Mouse (Mus musculus): Measurements from ENCODE around the gene Gapdhs. TPM values are rescaled to one million over a fixed set of nuclear protein-coding genes. Genes with fewer than 3 reads are reported as not detected.

The Gapdhs gene
- polyA plus RNA-seq, 1 experiment from 2014 or later, result 0.30 TPM

DNA sequence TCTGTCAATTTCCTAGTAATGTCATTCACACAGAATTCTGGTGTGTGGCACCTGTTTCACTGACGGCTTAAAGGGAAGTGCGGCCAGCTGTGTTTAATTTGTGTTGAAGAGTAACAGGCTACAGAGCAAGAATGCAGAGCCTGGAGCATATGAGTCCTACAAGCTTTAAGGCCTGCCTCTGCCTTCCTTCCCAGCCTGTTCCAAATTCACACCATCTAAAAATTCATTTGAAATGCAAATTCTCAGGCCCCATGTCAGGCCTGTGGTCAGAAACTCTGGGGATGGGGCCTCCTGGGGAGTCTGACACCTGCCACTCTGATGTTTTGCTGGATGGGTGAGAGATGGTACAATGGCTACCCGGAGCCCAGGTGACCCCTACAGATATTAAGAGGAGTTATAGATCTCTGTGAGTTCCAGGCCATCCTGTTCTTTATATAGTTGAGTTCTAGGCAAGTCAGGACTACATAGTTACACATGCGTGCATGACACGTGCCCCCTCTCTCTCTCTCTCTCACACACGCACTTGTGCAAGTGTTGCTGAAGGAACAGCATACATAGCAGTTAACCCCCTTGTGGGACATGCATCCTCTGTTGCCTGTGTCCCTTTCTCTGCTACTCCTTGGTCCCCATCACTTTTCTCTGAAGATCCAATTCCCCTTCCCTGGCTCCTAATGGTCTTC, 20.1 kb downstream of the Gapdhs start:
- H3K4me2 ChIP-seq (replicated peaks; ENCODE audit: low read depth), result no peak overlapping the region
- no peak overlapping the region for H3K27ac ChIP-seq (replicated peaks)
- 52% methylated on average over 6 of the region's 6 CpGs for WGBS
- no peaks in the 10 kb centered on the region for H3K36me3 ChIP-seq (ENCODE audit: control insufficient read depth, insufficient read depth, low read length)
- no peak overlapping the region for H3K9ac ChIP-seq (ENCODE audit: low read length)
- TF ChIP-seq EP300 (optimal IDR thresholded peaks at IDR 0.05), result no peak
- TF ChIP-seq CTCF (IDR thresholded peaks at IDR 0.05; ENCODE audit: low read depth), result no peak
- H3K9me3 ChIP-seq (ENCODE audit: control insufficient read depth, low read length), result no peaks in the 10 kb centered on the region
- DNase-seq (ENCODE audit: low spot score) (no peak), ATAC-seq (ENCODE audit: low FRiP score, low TSS enrichment) (no peak)
- no peaks in the 10 kb centered on the region for H3K27me3 ChIP-seq (ENCODE audit: control insufficient read depth, insufficient read depth, low read length)
- no peaks in the 10 kb centered on the region; the same call in 1 of the 2 replicates for H3K4me1 ChIP-seq (replicated peaks; ENCODE audit: control insufficient read depth, insufficient read depth)
- no peak overlapping the region for H3K4me3 ChIP-seq (ENCODE audit: low read depth, low read length)

DNA sequence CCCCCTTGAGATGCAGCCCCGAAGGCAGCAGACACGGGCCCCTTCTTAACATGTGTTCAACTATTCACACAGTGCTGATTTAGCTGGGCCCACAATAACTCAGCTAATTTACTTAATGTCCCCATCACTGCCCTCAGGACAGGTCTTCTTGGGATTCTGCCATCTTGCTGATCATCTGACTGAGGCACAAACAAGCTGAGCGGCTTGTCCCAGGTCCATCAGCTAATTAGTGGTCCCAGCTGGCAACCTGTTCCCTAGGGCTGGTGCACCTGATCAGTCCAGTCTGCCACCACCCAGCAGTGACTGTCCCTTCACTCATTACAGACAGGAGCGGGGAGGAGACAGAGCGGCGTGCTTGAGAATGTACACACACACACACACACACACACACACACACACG, 22.2 kb downstream of the Gapdhs start:
- H3K4me2 ChIP-seq (replicated peaks; ENCODE audit: low read depth), result no peak overlapping the region
- whole genome bisulfite sequencing, result 80% methylated on average over 7 of the region's 7 CpGs
- no peaks in the 10 kb centered on the region for H3K9me3 ChIP-seq (ENCODE audit: control insufficient read depth, low read length)
- no peak overlapping the region for H3K27ac ChIP-seq (replicated peaks)
- no peak overlapping the region for H3K4me3 ChIP-seq (ENCODE audit: low read depth, low read length)
- ATAC-seq (ENCODE audit: low FRiP score, low TSS enrichment), result no peak
- no peak for DNase-seq (ENCODE audit: low spot score)
- TF ChIP-seq EP300 (optimal IDR thresholded peaks at IDR 0.05), result no peak
- no peak for TF ChIP-seq CTCF (IDR thresholded peaks at IDR 0.05; ENCODE audit: low read depth)
- no peak overlapping the region for H3K9ac ChIP-seq (ENCODE audit: low read length)
- H3K4me1 ChIP-seq (replicated peaks; ENCODE audit: control insufficient read depth, insufficient read depth), result no peaks in the 10 kb centered on the region
- no peaks in the 10 kb centered on the region for H3K27me3 ChIP-seq (ENCODE audit: control insufficient read depth, insufficient read depth, low read length)
- no peaks in the 10 kb centered on the region for H3K36me3 ChIP-seq (ENCODE audit: control insufficient read depth, insufficient read depth, low read length)

DNA sequence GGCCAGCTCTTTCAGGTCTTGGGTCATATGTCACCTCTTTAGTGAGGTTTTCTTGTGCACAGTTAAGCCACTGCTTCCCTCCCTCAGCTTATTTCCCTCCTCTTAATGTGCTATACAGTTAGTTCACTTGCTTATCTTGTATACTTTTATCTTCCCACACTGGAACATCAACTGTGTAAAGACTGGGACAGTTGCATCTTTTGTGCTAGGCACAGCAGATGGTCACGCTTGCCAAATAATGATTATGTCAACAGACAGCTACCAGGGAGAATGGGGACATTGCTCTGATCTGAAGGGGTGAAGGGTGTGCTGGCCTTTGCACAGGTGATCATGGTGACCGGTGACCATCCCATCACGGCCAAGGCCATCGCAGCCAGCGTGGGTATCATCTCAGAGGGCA, 23.8 kb downstream of the Gapdhs start:
- DNase-seq (ENCODE audit: low spot score) (no peak), ATAC-seq (ENCODE audit: low FRiP score, low TSS enrichment) (no peak)
- 86% methylated on average over 5 of the region's 5 CpGs for WGBS
- no peak overlapping the region for H3K4me2 ChIP-seq (replicated peaks; ENCODE audit: low read depth)
- H3K27me3 ChIP-seq (ENCODE audit: control insufficient read depth, insufficient read depth, low read length), result no peaks in the 10 kb centered on the region
- no peaks in the 10 kb centered on the region for H3K9me3 ChIP-seq (ENCODE audit: control insufficient read depth, low read length)
- no peak overlapping the region for H3K4me3 ChIP-seq (ENCODE audit: low read depth, low read length)
- no peak overlapping the region for H3K27ac ChIP-seq (replicated peaks)
- no peaks in the 10 kb centered on the region for H3K36me3 ChIP-seq (ENCODE audit: control insufficient read depth, insufficient read depth, low read length)
- no peak overlapping the region for H3K9ac ChIP-seq (ENCODE audit: low read length)
- no peaks in the 10 kb centered on the region for H3K4me1 ChIP-seq (replicated peaks; ENCODE audit: control insufficient read depth, insufficient read depth)
- TF ChIP-seq CTCF (IDR thresholded peaks at IDR 0.05; ENCODE audit: low read depth), result no peak
- TF ChIP-seq EP300 (optimal IDR thresholded peaks at IDR 0.05), result no peak

DNA sequence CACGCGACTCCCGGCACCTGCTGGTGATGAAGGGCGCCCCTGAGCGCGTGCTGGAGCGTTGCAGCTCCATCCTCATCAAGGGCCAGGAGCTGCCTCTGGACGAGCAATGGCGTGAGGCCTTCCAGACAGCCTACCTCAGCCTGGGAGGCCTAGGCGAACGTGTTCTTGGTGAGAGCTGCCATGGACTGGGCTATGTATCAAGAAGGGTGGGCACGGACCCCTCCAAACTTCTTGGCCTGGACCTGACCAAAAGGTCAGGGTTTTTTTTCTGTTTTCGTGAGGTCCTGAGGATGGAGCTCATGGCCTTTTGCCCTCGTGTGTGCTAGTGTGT, 25.8 kb downstream of the Gapdhs start:
- no peaks in the 10 kb centered on the region for H3K27me3 ChIP-seq (ENCODE audit: control insufficient read depth, insufficient read depth, low read length)
- H3K27ac ChIP-seq (replicated peaks), result no peak overlapping the region
- H3K36me3 ChIP-seq (ENCODE audit: control insufficient read depth, insufficient read depth, low read length), result no peaks in the 10 kb centered on the region
- DNase-seq (ENCODE audit: low spot score), result no peak
- peak overlapping the region; percentile 19 for H3K4me3 ChIP-seq (ENCODE audit: low read depth, low read length)
- WGBS, result 15% methylated on average over 14 of the region's 14 CpGs
- no peaks in the 10 kb centered on the region for H3K4me1 ChIP-seq (replicated peaks; ENCODE audit: control insufficient read depth, insufficient read depth)
- peak overlapping the region; percentile 51 for H3K4me2 ChIP-seq (replicated peaks; ENCODE audit: low read depth)
- TF ChIP-seq CTCF (IDR thresholded peaks at IDR 0.05; ENCODE audit: low read depth), result peak; percentile 43
- no peak for TF ChIP-seq EP300 (optimal IDR thresholded peaks at IDR 0.05)
- no peak overlapping the region for H3K9ac ChIP-seq (ENCODE audit: low read length)
- no peaks in the 10 kb centered on the region for H3K9me3 ChIP-seq (ENCODE audit: control insufficient read depth, low read length)
- no peak; the same call in 1 of the 2 replicates for ATAC-seq (ENCODE audit: low FRiP score, low TSS enrichment)

DNA sequence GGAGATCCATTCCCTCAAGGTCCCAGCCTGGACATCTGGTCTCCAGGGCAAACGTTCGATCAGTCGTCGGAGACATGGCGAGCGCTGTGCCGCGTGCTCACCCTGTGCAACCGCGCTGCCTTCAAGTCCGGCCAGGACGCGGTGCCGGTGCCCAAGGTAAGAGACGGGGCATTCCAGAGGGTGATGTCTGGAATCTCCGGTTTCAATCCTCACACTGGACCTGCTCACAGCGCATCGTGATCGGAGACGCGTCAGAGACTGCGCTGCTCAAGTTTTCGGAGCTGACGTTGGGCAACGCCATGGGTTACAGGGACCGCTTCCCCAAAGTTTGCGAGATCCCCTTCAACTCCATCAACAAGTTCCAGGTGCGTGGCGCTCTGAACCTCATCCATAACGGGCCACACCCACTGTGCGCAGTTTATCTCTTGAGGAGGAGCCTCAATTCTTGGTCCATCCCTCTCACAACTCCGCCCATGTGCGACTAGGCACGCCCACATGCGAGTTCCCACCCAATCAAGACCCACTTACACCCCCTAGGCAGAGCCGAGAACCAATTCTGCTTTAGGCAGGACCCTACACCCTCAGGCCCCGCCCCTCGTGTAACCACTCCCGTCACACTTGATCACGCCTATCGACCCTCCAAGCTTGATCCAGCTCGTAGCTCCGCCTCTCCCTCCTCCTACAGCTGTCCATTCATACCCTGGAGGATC, 26.3 kb downstream of the Gapdhs start:
- no peak overlapping the region for H3K9ac ChIP-seq (ENCODE audit: low read length)
- peak overlapping the region; percentile 19 for H3K4me3 ChIP-seq (ENCODE audit: low read depth, low read length)
- H3K9me3 ChIP-seq (ENCODE audit: control insufficient read depth, low read length), result no peaks in the 10 kb centered on the region
- DNase-seq (ENCODE audit: low spot score) (peak; percentile 90), ATAC-seq (ENCODE audit: low FRiP score, low TSS enrichment) (peak; percentile 90)
- H3K27me3 ChIP-seq (ENCODE audit: control insufficient read depth, insufficient read depth, low read length), result no peaks in the 10 kb centered on the region
- WGBS, result 2% methylated on average over 43 of the region's 43 CpGs
- TF ChIP-seq CTCF (IDR thresholded peaks at IDR 0.05; ENCODE audit: low read depth), result no peak
- no peak for TF ChIP-seq EP300 (optimal IDR thresholded peaks at IDR 0.05)
- peak overlapping the region; percentile 51 for H3K4me2 ChIP-seq (replicated peaks; ENCODE audit: low read depth)
- no peak overlapping the region for H3K27ac ChIP-seq (replicated peaks)
- no peaks in the 10 kb centered on the region for H3K4me1 ChIP-seq (replicated peaks; ENCODE audit: control insufficient read depth, insufficient read depth)
- H3K36me3 ChIP-seq (ENCODE audit: control insufficient read depth, insufficient read depth, low read length), result no peaks in the 10 kb centered on the region

DNA sequence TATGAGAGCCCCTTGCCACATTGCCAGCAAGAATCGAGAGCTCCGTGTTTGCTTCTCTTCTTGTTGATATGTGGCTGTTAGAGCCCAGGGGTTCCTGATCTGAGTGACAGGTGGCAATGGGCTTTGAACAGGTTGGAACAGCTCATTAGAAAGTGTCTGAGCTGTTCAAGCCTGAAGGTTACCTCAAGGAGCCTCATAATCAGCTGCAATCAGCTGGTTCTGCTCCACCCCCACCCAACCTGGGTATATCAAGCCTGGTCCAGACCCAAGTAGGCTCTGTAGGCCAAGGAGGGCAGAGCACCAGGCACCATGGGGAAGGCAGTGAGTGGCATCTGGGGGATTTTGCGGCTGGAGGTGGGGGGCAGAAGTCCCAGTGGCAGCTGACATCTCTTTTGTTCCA, 31.5 kb downstream of the Gapdhs start, which contains the start of gene Atp4a:
TSS of gene Atp4a (plus strand) at position 268 of the 400 bp plus-strand sequence.
- WGBS, result 81% methylated on average over 3 of the region's 3 CpGs
- H3K4me1 ChIP-seq (replicated peaks; ENCODE audit: control insufficient read depth, insufficient read depth), result no peaks in the 10 kb centered on the region

More for the DNA sequence above, 31.5 kb downstream of the Gapdhs start, which contains the start of gene Atp4a:
- TF ChIP-seq CTCF (IDR thresholded peaks at IDR 0.05; ENCODE audit: low read depth) (no peak), EP300 (optimal IDR thresholded peaks at IDR 0.05) (no peak)
- H3K27ac ChIP-seq (replicated peaks), result no peak within 1 kb of the TSS
- H3K9me3 ChIP-seq (ENCODE audit: control insufficient read depth, low read length), result no peaks in the 10 kb centered on the region
- no peak within 1 kb of the TSS for H3K9ac ChIP-seq (ENCODE audit: low read length)
- DNase-seq (ENCODE audit: low spot score) (no peak), ATAC-seq (ENCODE audit: low FRiP score, low TSS enrichment) (no peak)
- H3K4me3 ChIP-seq (ENCODE audit: low read depth, low read length), result no peak within 1 kb of the TSS
- no peak within 1 kb of the TSS for H3K4me2 ChIP-seq (replicated peaks; ENCODE audit: low read depth)
- H3K27me3 ChIP-seq (ENCODE audit: control insufficient read depth, insufficient read depth, low read length), result no peaks in the 10 kb centered on the region
- no peaks in the 10 kb centered on the region for H3K36me3 ChIP-seq (ENCODE audit: control insufficient read depth, insufficient read depth, low read length)

Data from stomach, postnatal 0 days (tissue).